Mouse (Mus musculus) thymus, adult 2 months (tissue): Measurements from ENCODE around the gene Plxnc1.

ENCODE experiments used
- CTCF ChIP-seq: fragments of 200-500 bp; IDR thresholded peaks from 2 replicates; pipeline ENCODE4 v1.5.1; 2012; ENCODE audit warnings: mild to moderate bottlenecking, control low read depth, low read length, moderate library complexity, borderline replicate concordance; ENCODE audit not compliant: control insufficient read depth, poor library complexity, insufficient read depth; ENCODE audit errors: extremely low read depth
- POLR2A ChIP-seq: fragments of 200-500 bp; IDR thresholded peaks from 2 replicates; pipeline ENCODE4 v1.6.1; 2012; ENCODE audit warnings: mild to moderate bottlenecking, low read length, control low read depth, moderate library complexity; ENCODE audit not compliant: control insufficient read depth, poor library complexity, insufficient read depth; ENCODE audit errors: extremely low read depth

GRCm38 (mm10) chr10:94807323-94807722 is 137.3 kb downstream of the Plxnc1 start:
- TF ChIP-seq POLR2A (no peak), CTCF (no peak)
